Mouse (Mus musculus): ENCODE results near the gene Ezr.

DNA sequence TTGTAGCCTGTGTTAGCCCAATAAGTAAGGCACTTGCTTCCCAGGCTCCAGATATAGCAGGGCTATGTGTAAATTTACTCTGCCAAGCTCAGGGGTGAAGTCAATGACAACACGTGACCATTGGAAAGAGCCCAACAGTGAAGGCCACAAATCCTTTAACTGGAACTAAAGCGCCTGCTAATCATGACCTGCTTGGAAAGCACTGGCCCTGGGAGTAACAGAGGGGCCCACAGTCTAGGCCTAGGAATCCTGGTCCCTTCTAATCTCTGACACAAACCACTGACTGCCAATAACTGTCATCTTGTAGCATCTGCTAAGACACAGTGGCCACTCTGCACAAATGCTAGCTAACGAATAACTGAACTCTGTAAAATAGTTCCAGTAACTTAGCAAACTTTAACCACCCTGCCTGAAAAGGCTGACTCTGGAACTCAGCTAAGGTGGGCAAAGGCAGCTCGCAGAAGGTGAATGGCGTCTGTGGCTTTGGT is 14.2 kb downstream of the Ezr start:
- no peak for TF ChIP-seq POLR2A (IDR thresholded peaks at IDR 0.05; ENCODE audit: insufficient read length, low read depth)
- TF ChIP-seq E2F4 (IDR thresholded peaks at IDR 0.05; ENCODE audit: insufficient read depth): no peak
- TF ChIP-seq POLR2AphosphoS2 (IDR thresholded peaks at IDR 0.05; ENCODE audit: insufficient read length, low read depth): no peak
- no peak for TF ChIP-seq REST (IDR thresholded peaks at IDR 0.05; ENCODE audit: insufficient read depth, insufficient read length)
- TF ChIP-seq MAX (IDR thresholded peaks at IDR 0.05; ENCODE audit: low read depth): no peak
- TF ChIP-seq USF1 (IDR thresholded peaks at IDR 0.05; ENCODE audit: low read depth): no peak
- TF ChIP-seq MYOG (IDR thresholded peaks at IDR 0.05; ENCODE audit: control insufficient read depth in 1 of 3, insufficient read depth in 1 of 3, insufficient read length in 2 of 3, low read depth in 2 of 3): no peak
